Mouse (Mus musculus): ENCODE results near the gene Psme1. TPM values are rescaled to one million over a fixed set of nuclear protein-coding genes. Genes with fewer than 3 reads are reported as not detected.

Psme1 gene
- total RNA-seq, 2 experiments from 2014 or later, result 44.9 to 56.5 TPM

DNA sequence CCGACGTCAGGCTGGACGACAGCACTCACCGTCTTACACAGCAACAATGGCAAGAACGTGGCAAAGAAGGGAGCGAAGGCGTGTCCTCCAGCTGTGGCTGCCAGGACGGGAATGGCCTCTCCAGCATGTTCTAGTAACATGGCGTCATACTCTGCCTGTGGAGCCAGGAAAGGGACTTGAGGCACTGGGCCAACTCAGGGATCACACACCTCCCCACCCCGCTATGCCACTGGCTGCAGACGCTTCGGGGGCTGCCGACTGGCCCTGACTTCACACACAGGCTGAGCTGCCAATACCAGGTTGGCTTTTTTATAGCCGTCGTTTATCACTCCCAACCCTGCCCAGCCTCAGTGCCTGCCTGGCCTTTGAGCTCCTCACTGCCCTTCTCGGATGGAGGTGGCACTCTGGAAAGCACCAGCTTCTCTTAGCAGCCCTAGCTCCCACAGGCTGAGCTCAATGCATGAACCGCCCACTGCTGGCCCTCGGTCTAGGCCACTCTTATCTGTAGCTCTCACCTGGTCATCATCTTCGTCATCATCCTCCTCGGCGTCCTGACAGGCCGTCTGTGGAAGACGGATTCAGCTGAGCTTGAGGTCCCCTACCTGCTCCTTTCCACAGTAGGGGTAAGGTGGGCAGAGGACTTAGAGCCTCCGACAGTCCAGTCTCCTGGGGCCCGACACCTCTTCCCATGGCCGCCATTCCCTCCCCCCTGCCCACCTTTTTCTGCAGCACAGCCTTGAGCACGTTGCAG is 50.3 kb downstream of the Psme1 start:
- intact Hi-C loops (cut with DNase I), result no loop called here
- no peak for DNase-seq (ENCODE audit: low spot score in 2 of 2)

DNA sequence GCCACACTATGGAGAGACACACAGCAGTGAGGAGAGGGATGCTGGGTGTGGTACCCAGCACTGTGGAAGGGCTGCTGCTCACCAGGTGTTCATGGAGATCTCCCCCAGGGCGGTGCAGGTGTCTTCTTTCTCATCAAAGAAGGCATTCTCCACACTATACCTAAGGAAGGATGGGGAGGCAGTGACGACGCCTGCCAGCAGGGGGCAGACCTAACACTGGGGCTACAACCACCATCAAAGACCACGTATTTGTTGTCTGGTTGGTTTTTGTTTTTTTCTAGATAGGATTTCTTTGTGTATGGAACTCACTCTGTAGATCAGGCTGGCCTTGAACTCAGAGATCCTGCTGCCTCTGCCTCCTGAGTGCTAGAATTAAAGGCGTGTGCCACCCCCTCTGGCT is 51.4 kb downstream of the Psme1 start:
- intact Hi-C loops (cut with DNase I), result no loop called here
- peak in 1 of 2 experiments; percentile 44 for DNase-seq (ENCODE audit: low spot score in 2 of 2)

Other genes with a start within 250 kb of the Psme1 start
- gene Dhrs4, start 99.4 kb upstream of the Psme1 start, total RNA-seq (2021), result 10 to 100 TPM; 11.7 to 16.0 TPM
- gene Carmil3, start 87.5 kb upstream of the Psme1 start, total RNA-seq (2021), result 10 to 100 TPM; 53.5 to 70.2 TPM
- gene Cpne6, start 67.7 kb upstream of the Psme1 start, total RNA-seq (2021), result 100 to 1,000 TPM; 184 to 205 TPM
- gene Nrl, start 53.1 kb upstream of the Psme1 start, total RNA-seq (2021), result under 1 TPM; 0.33 to 0.61 TPM
- 10 to 100 TPM; 18.6 to 19.5 TPM for gene Pck2, start 37.9 kb upstream of the Psme1 start, total RNA-seq (2021)
- 10 to 100 TPM; 75.3 to 78.4 TPM for gene Dcaf11, start 18.1 kb upstream of the Psme1 start, total RNA-seq (2021)
- gene A730061H03Rik, start 17.7 kb upstream of the Psme1 start, total RNA-seq (2021), result not detected
- gene Fitm1, start 2.5 kb upstream of the Psme1 start, total RNA-seq (2021), result not detected
- 10 to 100 TPM; 38.7 to 45.5 TPM for gene Emc9, start 7.2 kb downstream of the Psme1 start, total RNA-seq (2021)
- gene Psme2, start 13.0 kb downstream of the Psme1 start, total RNA-seq (2021), result 10 to 100 TPM; 48.1 to 49.0 TPM
- gene Rnf31, start 13.6 kb downstream of the Psme1 start, total RNA-seq (2021), result 10 to 100 TPM; 26.0 to 29.5 TPM
- 1 to 10 TPM; 8.0 to 8.4 TPM for gene Irf9, start 25.4 kb downstream of the Psme1 start, total RNA-seq (2021)
- 1 to 10 TPM; 2.1 to 3.4 TPM for gene Rec8, start 39.9 kb downstream of the Psme1 start, total RNA-seq (2021)
- 100 to 1,000 TPM; 123 to 171 TPM for gene Ipo4, start 57.8 kb downstream of the Psme1 start, total RNA-seq (2021)
- gene Gm49378, start 59.8 kb downstream of the Psme1 start, total RNA-seq (2021), result 1 to 10 TPM; 4.8 to 8.1 TPM
- 10 to 100 TPM; 42.1 to 42.2 TPM for gene Tm9sf1, start 65.7 kb downstream of the Psme1 start, total RNA-seq (2021)
- under 1 TPM; 0.74 to 0.92 TPM for gene Tssk4, start 72.1 kb downstream of the Psme1 start, total RNA-seq (2021)
- 10 to 100 TPM; 37.8 to 42.6 TPM for gene Mdp1, start 82.4 kb downstream of the Psme1 start, total RNA-seq (2021)
- 10 to 100 TPM; 22.7 to 24.6 TPM for gene Gmpr2, start 93.8 kb downstream of the Psme1 start, total RNA-seq (2021)
- gene Nedd8, start 94.0 kb downstream of the Psme1 start, total RNA-seq (2021), result 100 to 1,000 TPM; 305 to 339 TPM
- gene Tinf2, start 103.7 kb downstream of the Psme1 start, total RNA-seq (2021), result 10 to 100 TPM; 14.8 to 16.0 TPM
- under 1 TPM in 1 of 2 experiments, not detected in 1; 0.25 TPM for gene Tgm1, start 135.8 kb downstream of the Psme1 start, total RNA-seq (2021)
- gene Rabggta, start 144.1 kb downstream of the Psme1 start, total RNA-seq (2021), result 10 to 100 TPM; 44.2 to 45.4 TPM
- 100 to 1,000 TPM in 1 of 2 experiments, 10 to 100 TPM in 1; 99.8 to 104 TPM for gene Dhrs1, start 167.6 kb downstream of the Psme1 start, total RNA-seq (2021)
- gene Nop9, start 167.6 kb downstream of the Psme1 start, total RNA-seq (2021), result 10 to 100 TPM; 13.4 to 13.9 TPM
- gene Cideb, start 180.3 kb downstream of the Psme1 start, total RNA-seq (2021), result under 1 TPM; 0.68 to 0.93 TPM
- gene Ltb4r2, start 183.3 kb downstream of the Psme1 start, total RNA-seq (2021), result under 1 TPM; 0.22 to 0.42 TPM
- gene Ltb4r1, start 187.8 kb downstream of the Psme1 start, total RNA-seq (2021), result under 1 TPM; 0.24 to 0.40 TPM
- 1 to 10 TPM; 5.1 to 6.6 TPM for gene Adcy4, start 206.0 kb downstream of the Psme1 start, total RNA-seq (2021)
- 1 to 10 TPM in 1 of 2 experiments, under 1 TPM in 1; 0.83 to 1.0 TPM for gene Ripk3, start 210.7 kb downstream of the Psme1 start, total RNA-seq (2021)
- gene Nfatc4, start 245.0 kb downstream of the Psme1 start, total RNA-seq (2021), result 1 to 10 TPM; 3.0 to 4.0 TPM